Mouse (Mus musculus): ENCODE measurements at regions not wholly inside any gene's neighbourhood (a gene's known extent, or its start where the extent isn't known, plus 50 kb on each side); places are given as distances from the start of the nearest gene placed in this dataset.

DNA sequence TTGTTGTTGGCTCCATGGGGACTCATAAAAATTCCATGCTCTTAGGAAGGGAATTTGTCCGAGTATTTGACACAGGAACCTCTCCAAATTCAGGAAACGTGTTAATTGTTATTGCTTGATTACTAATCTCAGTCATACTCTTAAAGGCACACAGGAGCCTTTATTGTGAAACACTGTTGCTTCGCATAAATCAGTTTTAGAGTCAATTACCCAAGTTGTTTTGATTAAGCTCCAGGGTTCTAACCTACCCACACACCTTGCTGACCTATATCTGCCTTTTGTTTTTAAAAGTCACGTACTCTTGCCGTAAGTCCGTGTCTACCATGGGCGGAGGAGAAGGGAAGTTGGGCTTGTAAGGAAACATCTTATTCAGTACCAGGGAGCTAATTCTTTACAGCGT is 89.6 kb upstream of the Cxadr start:
- Histone ChIP-seq H3K36me3 (no peaks in the 10 kb centered on the region), H3K27ac (no peak overlapping the region), H3K9me3 (replicated peaks) (no peaks in the 10 kb centered on the region), H3K4me1 (no peaks in the 10 kb centered on the region), H3K4me2 (no peak overlapping the region), H3K4me3 (no peak overlapping the region), H3K9ac (no peak overlapping the region), H3K27me3 (replicated peaks) (no peaks in the 10 kb centered on the region)
- 73% methylated on average over 8 of the region's 8 CpGs for WGBS (ENCODE audit: insufficient replicate concordance)
- ATAC-seq = no peak

DNA sequence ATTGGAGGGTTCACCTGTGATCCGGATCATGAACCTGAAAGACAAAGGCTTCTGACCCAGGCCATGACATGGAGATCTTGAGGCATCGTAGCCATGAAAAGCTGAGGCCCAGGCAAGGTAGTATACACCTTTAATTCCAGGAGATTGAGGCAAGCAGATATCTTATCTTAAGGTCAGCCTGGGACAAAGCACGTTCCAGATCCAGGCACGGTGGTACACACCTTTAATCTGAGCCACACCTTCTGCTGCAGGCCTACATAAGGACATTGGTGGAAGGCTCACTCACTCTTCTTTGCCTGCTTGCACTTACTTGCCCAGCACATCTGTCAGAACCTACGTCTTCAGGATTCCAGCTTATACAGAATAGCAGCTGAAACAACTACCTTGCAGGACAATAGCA is 93.0 kb upstream of the Cxadr start:
- ATAC-seq = no peak

DNA sequence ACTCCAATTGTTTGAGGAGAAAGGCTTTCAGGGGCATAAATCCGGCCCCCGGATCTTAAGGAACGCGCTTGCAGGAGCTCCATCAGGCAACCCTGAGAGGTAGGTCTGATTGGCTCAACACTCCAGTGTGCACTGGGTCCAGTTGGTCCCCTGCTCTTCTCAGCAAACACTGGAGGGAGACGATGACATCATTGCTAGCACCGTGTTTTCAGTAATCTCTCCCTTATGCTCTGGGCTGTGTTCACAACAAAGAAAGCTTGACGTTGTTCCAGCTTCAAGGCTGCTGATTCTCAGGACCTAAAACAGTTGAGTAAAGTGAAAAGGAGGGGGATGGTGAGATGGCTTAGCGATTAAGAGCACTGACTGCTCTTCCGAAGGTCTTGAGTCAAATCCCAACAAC is 97.0 kb upstream of the Cxadr start:
- 71% methylated on average over 9 of the region's 9 CpGs for WGBS (ENCODE audit: insufficient replicate concordance)
- H3K27me3 ChIP-seq (replicated peaks) = no peaks in the 10 kb centered on the region
- no peak for ATAC-seq
- no peak overlapping the region for H3K4me2 ChIP-seq
- H3K27ac ChIP-seq = no peak overlapping the region
- H3K36me3 ChIP-seq = no peaks in the 10 kb centered on the region
- H3K4me3 ChIP-seq = no peak overlapping the region
- H3K9ac ChIP-seq = no peak overlapping the region
- no peaks in the 10 kb centered on the region for H3K9me3 ChIP-seq (replicated peaks)
- no peaks in the 10 kb centered on the region for H3K4me1 ChIP-seq

More for the DNA sequence above, 93.0 kb upstream of the Cxadr start:
- Histone ChIP-seq H3K4me1 (no peaks in the 10 kb centered on the region), H3K36me3 (no peaks in the 10 kb centered on the region), H3K27ac (no peak overlapping the region), H3K4me2 (no peak overlapping the region), H3K4me3 (no peak overlapping the region), H3K9me3 (replicated peaks) (no peaks in the 10 kb centered on the region), H3K27me3 (replicated peaks) (no peaks in the 10 kb centered on the region), H3K9ac (no peak overlapping the region)
- WGBS (ENCODE audit: insufficient replicate concordance) = 67% methylated on average over 5 of the region's 5 CpGs

DNA sequence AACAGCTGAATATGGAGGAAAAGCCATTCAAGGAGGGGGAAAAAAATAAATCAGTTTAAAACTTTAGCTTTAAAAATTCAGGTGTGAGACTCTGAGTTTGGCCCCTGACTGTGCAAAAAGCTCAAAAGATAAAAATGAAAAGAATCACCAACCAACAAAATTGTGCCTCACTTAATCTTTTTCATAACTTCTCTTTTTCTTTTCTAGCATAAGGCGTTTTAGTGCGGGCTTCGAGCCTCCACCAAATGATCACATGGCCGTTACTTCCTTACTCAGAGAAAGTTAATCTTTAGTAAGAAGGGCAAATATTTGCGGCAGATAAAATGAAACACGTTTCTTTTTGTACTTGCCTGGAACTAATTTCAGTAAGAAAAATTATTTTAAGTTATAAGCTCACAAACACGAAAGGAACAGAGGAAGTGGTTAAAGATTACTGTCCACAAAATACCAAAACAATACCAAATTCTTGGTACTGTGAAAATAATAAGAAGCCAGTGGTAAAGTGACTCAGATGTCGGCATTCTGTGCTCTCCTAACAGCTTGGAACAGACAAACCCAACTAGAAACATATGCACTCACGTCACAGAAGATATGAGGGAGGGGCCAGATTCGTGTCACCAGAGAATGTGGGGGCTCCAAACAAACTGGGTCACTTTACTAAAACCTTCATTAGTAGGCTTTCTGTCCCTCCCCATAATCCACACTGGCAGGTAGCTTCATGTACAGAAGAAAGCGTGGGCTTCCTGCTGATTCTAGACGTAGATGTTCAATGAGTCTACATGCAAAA is 101.1 kb upstream of the Cxadr start:
- no peak overlapping the region for H3K9ac ChIP-seq
- H3K4me1 ChIP-seq = no peaks in the 10 kb centered on the region
- no peak for ATAC-seq
- H3K27ac ChIP-seq = no peak overlapping the region
- no peaks in the 10 kb centered on the region for H3K9me3 ChIP-seq (replicated peaks)
- H3K4me2 ChIP-seq = no peak overlapping the region
- 49% methylated on average over 12 of the region's 12 CpGs for WGBS (ENCODE audit: insufficient replicate concordance)
- no peaks in the 10 kb centered on the region for H3K36me3 ChIP-seq
- no peak overlapping the region for H3K4me3 ChIP-seq
- H3K27me3 ChIP-seq (replicated peaks) = no peaks in the 10 kb centered on the region

DNA sequence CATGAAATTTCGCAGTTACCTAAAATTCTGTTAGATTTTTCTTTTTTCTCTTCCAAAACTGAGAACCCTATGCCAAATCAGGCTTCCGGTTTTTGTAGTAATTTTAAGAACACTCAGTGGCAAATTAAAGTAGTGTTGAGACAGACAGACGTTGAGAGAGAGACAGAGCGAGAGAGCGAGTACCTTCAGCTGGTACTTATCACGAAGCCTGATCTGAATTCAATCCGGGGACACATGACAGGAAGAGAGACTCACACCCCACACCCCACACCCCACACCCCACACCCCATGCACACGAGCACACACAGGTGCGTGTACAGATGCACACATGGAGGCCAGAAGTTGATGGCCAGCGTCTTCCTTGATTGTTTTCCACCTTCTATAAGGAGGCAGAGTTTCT is 102.0 kb upstream of the Cxadr start:
- H3K36me3 ChIP-seq = no peaks in the 10 kb centered on the region
- H3K27ac ChIP-seq = no peak overlapping the region
- no peaks in the 10 kb centered on the region for H3K27me3 ChIP-seq (replicated peaks)
- ATAC-seq = no peak
- H3K4me3 ChIP-seq = no peak overlapping the region
- H3K4me1 ChIP-seq = no peaks in the 10 kb centered on the region
- no peaks in the 10 kb centered on the region for H3K9me3 ChIP-seq (replicated peaks)
- 58% methylated on average over 10 of the region's 10 CpGs for WGBS (ENCODE audit: insufficient replicate concordance)
- peak overlapping the region; percentile 22; the same call in 1 of the 2 replicates for H3K4me2 ChIP-seq
- no peak overlapping the region for H3K9ac ChIP-seq

DNA sequence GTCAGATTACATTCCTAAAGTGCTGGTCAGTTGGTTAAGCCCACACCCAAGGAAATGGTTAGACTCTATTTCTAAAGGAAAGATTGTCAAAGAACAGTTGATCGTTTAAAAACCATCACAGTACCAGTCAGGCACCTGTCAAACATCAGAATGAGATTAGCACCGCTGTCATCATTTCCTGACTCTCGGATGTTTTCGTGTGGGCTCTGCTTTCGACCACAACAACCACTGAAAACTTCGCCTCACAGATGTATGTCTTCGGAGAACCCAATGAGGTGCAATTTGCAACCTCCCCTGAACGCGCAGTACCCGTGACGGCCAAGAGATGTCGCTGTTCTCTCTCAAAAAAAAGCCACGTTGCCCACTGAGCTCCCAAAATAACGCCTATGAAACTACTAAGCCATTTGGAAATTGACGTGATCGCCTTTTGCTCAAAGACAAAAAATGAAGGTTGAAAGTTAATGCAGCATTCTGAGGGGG is 102.6 kb upstream of the Cxadr start:
- no peak overlapping the region for H3K9ac ChIP-seq
- H3K36me3 ChIP-seq = no peaks in the 10 kb centered on the region
- H3K4me2 ChIP-seq = peak overlapping the region; percentile 22; the same call in 1 of the 2 replicates
- WGBS (ENCODE audit: insufficient replicate concordance) = 3% methylated on average over 16 of the region's 16 CpGs
- H3K4me1 ChIP-seq = no peaks in the 10 kb centered on the region
- no peaks in the 10 kb centered on the region for H3K27me3 ChIP-seq (replicated peaks)
- H3K9me3 ChIP-seq (replicated peaks) = no peaks in the 10 kb centered on the region
- no peak for ATAC-seq
- no peak overlapping the region for H3K4me3 ChIP-seq
- no peak overlapping the region for H3K27ac ChIP-seq

DNA sequence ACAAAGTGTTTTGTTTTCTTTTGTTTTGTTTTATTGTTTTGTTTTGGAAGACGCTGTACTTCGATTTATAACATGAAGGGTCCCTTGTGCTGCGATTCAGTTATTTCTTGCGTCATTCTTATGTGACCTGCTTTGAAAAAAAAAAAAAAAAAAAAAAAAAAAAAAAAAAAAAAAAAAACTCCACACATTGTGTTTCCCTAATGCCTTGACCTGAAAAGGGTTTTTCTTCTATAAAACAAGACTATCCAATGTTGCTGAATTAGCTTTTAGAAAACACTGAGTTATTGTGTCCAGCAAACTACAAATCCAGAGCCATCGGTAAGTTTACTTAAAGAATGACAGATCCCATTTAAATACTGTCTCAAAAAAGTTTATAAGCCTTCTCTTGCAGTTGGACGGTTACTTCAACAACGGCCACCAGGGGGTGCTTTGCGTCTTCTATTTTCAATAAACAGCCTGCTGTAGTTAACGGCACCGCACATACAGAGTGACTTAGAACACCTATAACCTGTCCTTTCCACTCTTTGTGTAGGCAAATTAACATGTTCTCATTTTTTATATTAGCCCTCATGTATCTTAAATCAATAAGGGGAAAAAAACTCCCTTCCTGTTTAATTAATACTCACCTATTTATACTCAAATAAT is 103.9 kb upstream of the Cxadr start:
- Histone ChIP-seq H3K4me3 (no peak overlapping the region), H3K9ac (no peak overlapping the region), H3K27ac (no peak overlapping the region), H3K9me3 (replicated peaks) (no peaks in the 10 kb centered on the region), H3K4me2 (no peak overlapping the region), H3K27me3 (replicated peaks) (no peaks in the 10 kb centered on the region), H3K36me3 (no peaks in the 10 kb centered on the region), H3K4me1 (no peaks in the 10 kb centered on the region)
- no peak for ATAC-seq
- 14% methylated on average over 10 of the region's 10 CpGs for WGBS (ENCODE audit: insufficient replicate concordance)

DNA sequence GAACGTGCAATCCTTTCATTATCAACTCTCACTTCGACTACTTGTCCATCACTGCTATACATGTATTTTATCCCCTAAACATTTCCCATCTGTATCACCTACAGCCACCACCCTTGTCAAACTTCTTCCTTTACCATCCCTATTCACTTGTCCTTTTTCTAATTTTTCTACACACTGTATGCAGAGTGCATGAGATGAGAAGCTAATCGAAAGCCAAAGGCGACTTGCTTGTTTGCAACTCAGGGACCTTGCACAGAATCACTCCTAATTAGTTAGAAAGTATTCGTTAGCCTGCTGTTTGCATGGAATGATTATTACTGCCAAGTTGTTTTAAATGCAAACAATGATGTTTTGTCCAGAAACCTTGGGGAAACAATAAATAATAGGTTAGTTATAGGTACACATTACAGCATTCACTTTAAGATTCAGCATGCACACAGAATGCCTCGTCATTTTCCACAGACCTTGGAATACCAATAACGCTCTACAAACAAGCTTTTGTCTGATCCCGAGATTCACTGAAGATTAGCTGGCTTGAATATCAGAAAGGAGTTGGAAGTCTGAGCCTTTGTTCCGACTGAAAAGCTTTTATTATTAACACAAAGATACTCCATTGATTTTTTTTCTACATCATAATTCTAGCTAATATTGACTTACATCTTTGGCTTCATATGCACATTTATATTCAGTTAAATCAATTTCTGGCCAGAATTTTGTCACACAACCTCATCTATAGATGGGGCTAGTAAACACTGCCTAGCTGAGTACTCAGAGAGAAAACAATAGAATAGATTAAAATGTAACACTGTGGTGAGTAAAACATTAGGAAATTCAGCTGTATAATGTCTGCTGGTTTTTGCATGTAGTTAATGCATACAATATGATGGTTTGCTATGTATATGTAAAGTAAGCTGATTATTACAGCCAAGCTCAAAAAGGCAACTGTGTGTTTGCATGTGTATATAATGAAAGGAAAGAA is 130.4 kb upstream of the Cxadr start:
- Histone ChIP-seq H3K27me3 (replicated peaks) (no peaks in the 10 kb centered on the region), H3K4me1 (no peaks in the 10 kb centered on the region), H3K9ac (no peak overlapping the region), H3K9me3 (replicated peaks) (no peaks in the 10 kb centered on the region), H3K4me3 (no peak overlapping the region), H3K27ac (no peak overlapping the region), H3K36me3 (no peaks in the 10 kb centered on the region), H3K4me2 (no peak overlapping the region)
- 61% methylated on average over 9 of the region's 9 CpGs for WGBS (ENCODE audit: insufficient replicate concordance)
- no peak for ATAC-seq

DNA sequence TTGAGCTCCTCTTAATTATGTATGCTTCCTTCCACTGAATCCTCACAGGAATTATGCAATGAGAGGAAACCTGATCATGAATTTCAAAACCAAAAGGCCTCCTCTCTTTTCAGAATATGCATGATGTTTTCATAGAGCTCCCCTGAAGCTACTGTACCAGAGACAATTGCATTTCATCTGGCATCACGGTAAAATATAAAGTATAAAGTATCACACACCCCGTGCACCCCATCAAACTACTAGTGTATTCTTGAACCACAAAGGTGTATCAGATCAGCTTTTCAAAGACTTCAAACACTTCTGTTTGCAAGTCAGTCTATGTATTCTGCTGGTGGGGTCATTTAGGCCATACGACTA is 144.4 kb upstream of the Cxadr start:
- no peaks in the 10 kb centered on the region for H3K9me3 ChIP-seq (replicated peaks)
- ATAC-seq = no peak
- WGBS (ENCODE audit: insufficient replicate concordance) = 59% methylated on average over 3 of the region's 3 CpGs
- H3K4me3 ChIP-seq = no peak overlapping the region
- no peak overlapping the region for H3K4me2 ChIP-seq
- no peak overlapping the region for H3K27ac ChIP-seq
- H3K9ac ChIP-seq = no peak overlapping the region
- no peaks in the 10 kb centered on the region for H3K27me3 ChIP-seq (replicated peaks)
- H3K4me1 ChIP-seq = no peaks in the 10 kb centered on the region
- H3K36me3 ChIP-seq = no peaks in the 10 kb centered on the region

DNA sequence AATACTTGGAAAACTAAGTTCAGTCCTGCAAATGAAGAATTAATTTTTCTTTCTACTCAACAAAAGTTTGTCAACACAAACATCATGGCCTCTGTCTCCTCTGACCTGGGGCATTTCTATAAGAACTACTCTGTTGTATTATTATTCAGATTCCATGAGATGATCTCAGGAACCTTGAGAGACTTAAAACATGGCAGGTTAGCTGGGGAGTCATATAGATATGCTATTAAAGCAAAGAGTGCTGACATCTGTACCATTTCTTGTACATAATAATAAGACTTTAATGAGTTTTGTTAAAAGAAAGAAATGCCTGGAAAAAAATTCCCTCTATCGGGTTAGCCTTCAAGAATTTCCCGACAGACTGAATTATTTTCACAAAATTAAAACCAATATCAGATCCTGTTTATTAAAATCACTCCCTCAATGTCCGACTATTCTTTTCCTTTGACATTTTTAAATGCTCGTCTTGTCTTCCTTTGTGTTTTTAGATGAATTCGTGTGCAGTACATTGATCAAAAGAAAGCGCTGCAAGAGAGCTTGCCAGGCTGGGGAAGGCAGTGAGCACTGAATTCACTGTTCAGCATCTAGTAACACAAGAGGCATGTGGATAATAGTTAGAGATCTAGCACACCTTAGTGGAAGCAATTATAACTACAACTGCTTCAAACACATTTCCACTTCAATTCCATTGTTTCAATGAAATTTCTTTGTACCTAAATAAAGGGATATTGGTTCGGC is 145.0 kb upstream of the Cxadr start:
- 60% methylated on average over 7 of the region's 7 CpGs for WGBS (ENCODE audit: insufficient replicate concordance)
- Histone ChIP-seq H3K4me2 (no peak overlapping the region), H3K9me3 (replicated peaks) (no peaks in the 10 kb centered on the region), H3K27ac (no peak overlapping the region), H3K4me3 (no peak overlapping the region), H3K9ac (no peak overlapping the region), H3K27me3 (replicated peaks) (no peaks in the 10 kb centered on the region), H3K36me3 (no peaks in the 10 kb centered on the region), H3K4me1 (no peaks in the 10 kb centered on the region)
- ATAC-seq = no peak

DNA sequence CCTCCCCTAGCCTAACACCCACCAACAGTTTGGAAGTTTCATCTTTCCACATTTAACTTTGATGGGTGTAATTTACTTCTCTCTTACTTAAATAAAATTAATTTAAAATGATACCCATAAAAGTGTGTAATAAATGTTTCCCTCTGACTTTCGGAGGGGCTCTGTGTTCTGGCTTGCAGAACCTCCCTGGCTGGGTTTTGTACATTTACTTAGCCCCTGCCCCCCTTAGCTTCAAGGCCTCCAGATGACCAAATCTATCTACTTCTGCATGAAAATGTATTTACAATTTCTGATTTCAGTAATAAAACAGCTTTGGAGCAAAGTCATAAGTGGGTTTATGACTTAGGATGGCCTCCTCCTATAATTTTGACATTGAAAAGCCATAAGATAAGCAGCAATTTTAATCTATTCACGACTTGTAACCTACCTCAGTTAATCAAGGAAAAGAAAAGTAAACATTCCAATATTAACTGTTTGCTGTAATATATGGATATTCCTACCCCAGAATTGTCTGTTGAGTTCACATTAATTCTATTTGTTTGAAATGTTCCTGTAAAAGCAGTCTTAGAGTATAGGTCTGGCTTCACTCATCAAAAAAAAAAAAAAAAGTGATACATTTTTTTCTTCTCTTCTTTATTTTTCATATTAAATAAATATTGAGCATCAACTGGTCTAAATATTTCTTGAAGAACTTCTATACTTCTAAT is 147.2 kb upstream of the Cxadr start:
- 39% methylated on average over 2 of the region's 2 CpGs for WGBS (ENCODE audit: insufficient replicate concordance)
- no peak for ATAC-seq

More for the DNA sequence above, 147.2 kb upstream of the Cxadr start:
- no peaks in the 10 kb centered on the region for H3K36me3 ChIP-seq
- no peak overlapping the region for H3K27ac ChIP-seq
- H3K9me3 ChIP-seq (replicated peaks) = no peaks in the 10 kb centered on the region
- no peaks in the 10 kb centered on the region for H3K27me3 ChIP-seq (replicated peaks)
- no peak overlapping the region for H3K9ac ChIP-seq
- H3K4me3 ChIP-seq = no peak overlapping the region
- H3K4me2 ChIP-seq = no peak overlapping the region
- no peaks in the 10 kb centered on the region for H3K4me1 ChIP-seq
